Comparison of ENCODE assay signal across 7 mouse cellular contexts in genomic region chr19:7306968-7307367, GRCm38 (mm10). TPM values are rescaled to one million over a fixed set of nuclear protein-coding genes. Genes with fewer than 3 reads are reported as not detected.
A peak's percentile ranks its signal among the peaks of the same experiment; 100 is the strongest.
DNase-seq lines count a peak whose midpoint lies in the region; ATAC-seq lines count a peak whose summit lies in the region.

No protein-coding gene starts in this region.

- no peaks in the 10 kb centered on the region for H3K36me3 ChIP-seq in stomach, embryonic 15.5 days

- no peaks in the 10 kb centered on the region for H3K27me3 ChIP-seq in stomach, embryonic 15.5 days (replicated peaks)

- DNase-seq in ovary, adult 18-20 months (ENCODE audit: low spot score): peak; percentile 43
- no peak for DNase-seq in ovary, postnatal 14 days (ENCODE audit: low spot score)
- DNase-seq in heart, adult 8-10 months (ENCODE audit: low spot score): peak; percentile 57
- peak; percentile 73 to 78 for DNase-seq in kidney, postnatal 36 days
- no peak for DNase-seq in spleen, postnatal 36 days (ENCODE audit: low spot score in 2 of 2)
- no peak for DNase-seq in frontal cortex, postnatal 10 days (ENCODE audit: low spot score in 2 of 2)

- peaks cover 77% of the 10 kb centered on the region for H3K4me1 ChIP-seq in stomach, embryonic 15.5 days

- H3K9me3 ChIP-seq in stomach, embryonic 15.5 days: no peaks in the 10 kb centered on the region

- no peak overlapping the region for H3K4me2 ChIP-seq in stomach, embryonic 15.5 days

- peak overlapping the region; percentile 89 for H3K27ac ChIP-seq in stomach, embryonic 15.5 days

- ATAC-seq in stomach, embryonic 15.5 days (ENCODE audit: insufficient read depth, low FRiP score, low read depth): no peak

- no peak overlapping the region for H3K4me3 ChIP-seq in stomach, embryonic 15.5 days (replicated peaks)

- 38% methylated on average over 3 of the region's 3 CpGs for WGBS in stomach, embryonic 15.5 days

- H3K9ac ChIP-seq in stomach, embryonic 15.5 days: no peak overlapping the region

RNA-seq across cellular contexts. Expression of gene Mark2, which starts 34.7 kb away (rescaled TPM):
- total RNA-seq in heart, adult 8-10 months (2022): 10 to 100 TPM; 44.5 to 54.2 (median 47.1) TPM
- polyA plus RNA-seq in stomach, embryonic 15.5 days (2015; fragmentation: Nextera tagmentation; extraction: Ambion mirVana): 55.7 and 57.7 TPM in 2 replicates

RNA-seq across cellular contexts. Expression of gene Rcor2, which starts 39.8 kb away (rescaled TPM):
- 10 to 100 TPM in 1 of 4 experiments, 1 to 10 TPM in 3; 5.5 to 12.7 (median 7.3) TPM for total RNA-seq in heart, adult 8-10 months (2022)
- polyA plus RNA-seq in stomach, embryonic 15.5 days (2015; fragmentation: Nextera tagmentation; extraction: Ambion mirVana): 13.4 and 15.0 TPM in 2 replicates

Comparison
In these comparisons a context has a peak if more than half of its experiments do, and no peak if none do; other contexts are left out.
1. DNase-seq: peak in ovary, adult 18-20 months (single experiment), heart, adult 8-10 months (single experiment) and kidney, postnatal 36 days (2 of 2); none in ovary, postnatal 14 days (single experiment), spleen, postnatal 36 days (0 of 2) and frontal cortex, postnatal 10 days (0 of 2).